Mouse (Mus musculus): ENCODE results near the gene Ankrd26. TPM values are rescaled to one million over a fixed set of nuclear protein-coding genes. Genes with fewer than 3 reads are reported as not detected.

Gene Ankrd26
- 1 to 10 TPM; 2.7 to 3.0 TPM for total RNA-seq (2023)

GRCm38 (mm10) chr6:118561745-118562609, at the start of gene Ankrd26:
Gene Ankrd26 (minus strand): TSS chr6:118562226.

GRCm38 (mm10) chr6:118478957-118479708, 82.9 kb downstream of the Ankrd26 start, which contains the start of gene Zfp9:
Gene Zfp9 (minus strand): TSS chr6:118479320.

GRCm38 (mm10) chr6:118455042-118455631, 106.9 kb downstream of the Ankrd26 start, which contains the start of gene Zfp248:
Gene Zfp248 (minus strand): TSS chr6:118455528.

Other genes starting within 250 kb of the Ankrd26 start
- 10 to 100 TPM; 20.9 to 21.1 TPM for gene Bms1, start 142.8 kb downstream of the Ankrd26 start, total RNA-seq (2023)
- not detected for gene Zfp248, start 106.7 kb downstream of the Ankrd26 start, total RNA-seq (2023)
- gene Zfp9, start 82.9 kb downstream of the Ankrd26 start, total RNA-seq (2023) = under 1 TPM; 0.13 to 0.15 TPM

All from neutrophil, adult 83 days (primary cell).